Mouse (Mus musculus): ENCODE measurements at regions not wholly inside any gene's neighbourhood (a gene's known extent, or its start where the extent isn't known, plus 50 kb on each side); places are given as distances from the start of the nearest gene placed in this dataset.

DNA sequence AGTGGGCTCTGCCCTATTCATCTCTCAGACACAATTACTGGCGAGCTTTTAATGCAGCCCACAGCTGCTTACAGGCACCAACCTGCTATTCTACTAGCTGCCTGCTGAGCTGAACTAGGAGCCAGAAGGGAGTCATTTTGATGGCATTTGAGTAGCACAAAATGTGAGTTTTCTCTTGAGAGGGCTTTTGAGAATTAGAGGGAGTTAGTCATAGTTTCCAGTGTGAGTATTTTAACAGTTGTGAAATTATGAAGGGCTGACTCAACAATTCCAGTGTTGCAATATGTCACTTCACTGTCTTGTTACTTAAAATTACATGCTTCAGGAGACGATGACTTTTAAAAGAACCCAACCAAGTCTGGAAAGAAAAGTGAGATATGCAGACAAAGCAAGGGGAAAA lies 54.4 kb upstream of the Ly86 start:
- no peak overlapping the region for H3K4me3 ChIP-seq (ENCODE audit: low read depth, low read length)
- H3K4me1 ChIP-seq (ENCODE audit: control insufficient read depth, insufficient read depth, low read length): no peaks in the 10 kb centered on the region
- no peak overlapping the region for H3K27ac ChIP-seq (replicated peaks; ENCODE audit: low read depth, low read length)
- WGBS: 59% methylated on average over 2 of the region's 2 CpGs
- no peaks in the 10 kb centered on the region for H3K36me3 ChIP-seq (ENCODE audit: control insufficient read depth, insufficient read depth, low read length)
- H3K9me3 ChIP-seq (ENCODE audit: control insufficient read depth, low read length): no peaks in the 10 kb centered on the region
- ATAC-seq (ENCODE audit: insufficient number of reproducible peaks, low FRiP score, low TSS enrichment, low read depth) (no peak), DNase-seq (ENCODE audit: low spot score) (no peak)
- H3K4me2 ChIP-seq (ENCODE audit: low read depth, severe bottlenecking): no peak overlapping the region
- no peaks in the 10 kb centered on the region for H3K27me3 ChIP-seq (ENCODE audit: control insufficient read depth, insufficient read depth, low read length)
- H3K9ac ChIP-seq (ENCODE audit: low read length): no peak overlapping the region

DNA sequence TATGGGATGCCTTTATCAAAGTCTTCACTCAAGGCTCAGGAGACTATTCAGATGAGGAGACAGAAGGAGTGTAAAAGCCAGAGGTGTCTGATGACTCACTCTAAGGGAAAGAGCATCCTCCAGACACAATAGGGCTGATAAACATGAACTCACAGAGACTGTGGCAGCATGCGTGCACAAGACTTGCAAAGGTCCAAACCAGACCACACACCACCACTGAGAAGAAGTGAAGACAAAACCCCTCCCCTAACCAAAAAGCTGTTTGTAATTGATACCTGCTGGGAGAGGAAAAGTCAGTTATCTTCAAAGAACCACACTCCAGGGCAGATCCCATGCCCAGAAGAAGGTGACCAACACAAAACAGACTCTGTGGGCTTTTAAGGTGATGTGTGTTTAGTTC lies 56.0 kb upstream of the Ly86 start:
- no peak overlapping the region for H3K4me2 ChIP-seq (ENCODE audit: low read depth, severe bottlenecking)
- H3K4me1 ChIP-seq (ENCODE audit: control insufficient read depth, insufficient read depth, low read length): no peaks in the 10 kb centered on the region
- no peaks in the 10 kb centered on the region for H3K27me3 ChIP-seq (ENCODE audit: control insufficient read depth, insufficient read depth, low read length)
- H3K9ac ChIP-seq (ENCODE audit: low read length): no peak overlapping the region
- ATAC-seq (ENCODE audit: insufficient number of reproducible peaks, low FRiP score, low TSS enrichment, low read depth) (no peak), DNase-seq (ENCODE audit: low spot score) (no peak)
- WGBS: 48% methylated on average over 1 of the region's 1 CpGs
- no peaks in the 10 kb centered on the region for H3K9me3 ChIP-seq (ENCODE audit: control insufficient read depth, low read length)
- no peak overlapping the region for H3K4me3 ChIP-seq (ENCODE audit: low read depth, low read length)
- H3K27ac ChIP-seq (replicated peaks; ENCODE audit: low read depth, low read length): no peak overlapping the region
- no peaks in the 10 kb centered on the region for H3K36me3 ChIP-seq (ENCODE audit: control insufficient read depth, insufficient read depth, low read length)

DNA sequence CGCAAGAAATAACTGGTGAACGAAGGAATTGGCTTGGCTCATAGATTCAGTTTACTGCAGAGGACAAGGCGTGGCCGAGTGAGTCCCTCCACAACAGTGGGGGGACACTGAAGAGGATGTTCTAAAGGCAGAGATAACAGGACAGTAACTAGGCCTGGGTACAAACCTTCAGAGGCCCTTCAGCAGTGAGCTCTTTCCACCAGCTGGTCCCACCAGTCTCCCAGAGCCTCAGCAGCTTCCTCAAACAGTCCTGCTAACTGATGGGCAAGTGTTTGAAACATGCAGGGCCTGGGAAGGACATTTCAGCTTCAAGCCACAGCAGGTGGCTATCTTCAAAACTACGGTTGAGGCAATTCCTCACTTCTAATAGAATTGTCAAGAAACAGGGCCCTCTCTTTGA lies 62.5 kb upstream of the Ly86 start:
- Histone ChIP-seq H3K27me3 (ENCODE audit: control insufficient read depth, insufficient read depth, low read length) (no peaks in the 10 kb centered on the region), H3K27ac (replicated peaks; ENCODE audit: low read depth, low read length) (no peak overlapping the region), H3K9me3 (ENCODE audit: control insufficient read depth, low read length) (no peaks in the 10 kb centered on the region), H3K36me3 (ENCODE audit: control insufficient read depth, insufficient read depth, low read length) (no peaks in the 10 kb centered on the region), H3K9ac (ENCODE audit: low read length) (no peak overlapping the region), H3K4me1 (ENCODE audit: control insufficient read depth, insufficient read depth, low read length) (no peaks in the 10 kb centered on the region), H3K4me3 (ENCODE audit: low read depth, low read length) (no peak overlapping the region), H3K4me2 (ENCODE audit: low read depth, severe bottlenecking) (no peak overlapping the region)
- 79% methylated on average over 5 of the region's 5 CpGs for WGBS
- ATAC-seq (ENCODE audit: insufficient number of reproducible peaks, low FRiP score, low TSS enrichment, low read depth) (no peak), DNase-seq (ENCODE audit: low spot score) (no peak)

DNA sequence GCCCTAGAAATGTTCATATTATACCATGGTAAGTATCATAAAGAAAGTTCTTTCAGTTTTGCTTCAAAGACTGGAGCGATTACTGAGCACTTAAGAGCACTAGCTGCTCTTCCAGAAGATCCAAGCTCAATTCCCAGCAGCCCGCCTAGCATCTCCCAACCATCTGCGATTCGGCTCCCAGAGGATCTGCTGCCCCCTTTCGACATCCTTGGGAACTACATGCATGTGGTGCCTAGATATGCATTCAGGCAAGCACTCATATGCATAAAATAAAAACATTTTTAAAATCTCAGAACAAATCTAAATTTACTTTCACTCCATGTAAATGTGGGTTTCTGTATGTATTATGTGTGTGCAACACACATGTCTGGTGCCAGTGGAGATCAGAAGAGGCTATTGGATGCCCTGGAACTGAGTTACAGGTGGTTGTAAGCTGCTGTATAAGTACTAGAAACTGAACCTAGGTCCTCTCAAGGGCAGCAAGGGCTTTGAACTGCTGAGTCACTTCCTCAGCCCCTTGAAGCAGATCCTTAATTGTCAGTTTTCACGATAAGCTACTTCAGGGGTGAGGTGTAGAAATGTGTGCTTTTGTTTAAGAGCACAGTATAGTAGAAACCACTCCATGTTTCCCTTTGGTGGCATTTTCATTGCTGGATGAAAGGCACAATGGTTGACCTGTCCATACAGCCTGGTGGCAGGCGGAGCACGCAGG lies 65.8 kb upstream of the Ly86 start:
- ATAC-seq (ENCODE audit: insufficient number of reproducible peaks, low FRiP score, low TSS enrichment, low read depth): no peak
- H3K4me1 ChIP-seq (ENCODE audit: control insufficient read depth, insufficient read depth, low read length): no peaks in the 10 kb centered on the region

DNA sequence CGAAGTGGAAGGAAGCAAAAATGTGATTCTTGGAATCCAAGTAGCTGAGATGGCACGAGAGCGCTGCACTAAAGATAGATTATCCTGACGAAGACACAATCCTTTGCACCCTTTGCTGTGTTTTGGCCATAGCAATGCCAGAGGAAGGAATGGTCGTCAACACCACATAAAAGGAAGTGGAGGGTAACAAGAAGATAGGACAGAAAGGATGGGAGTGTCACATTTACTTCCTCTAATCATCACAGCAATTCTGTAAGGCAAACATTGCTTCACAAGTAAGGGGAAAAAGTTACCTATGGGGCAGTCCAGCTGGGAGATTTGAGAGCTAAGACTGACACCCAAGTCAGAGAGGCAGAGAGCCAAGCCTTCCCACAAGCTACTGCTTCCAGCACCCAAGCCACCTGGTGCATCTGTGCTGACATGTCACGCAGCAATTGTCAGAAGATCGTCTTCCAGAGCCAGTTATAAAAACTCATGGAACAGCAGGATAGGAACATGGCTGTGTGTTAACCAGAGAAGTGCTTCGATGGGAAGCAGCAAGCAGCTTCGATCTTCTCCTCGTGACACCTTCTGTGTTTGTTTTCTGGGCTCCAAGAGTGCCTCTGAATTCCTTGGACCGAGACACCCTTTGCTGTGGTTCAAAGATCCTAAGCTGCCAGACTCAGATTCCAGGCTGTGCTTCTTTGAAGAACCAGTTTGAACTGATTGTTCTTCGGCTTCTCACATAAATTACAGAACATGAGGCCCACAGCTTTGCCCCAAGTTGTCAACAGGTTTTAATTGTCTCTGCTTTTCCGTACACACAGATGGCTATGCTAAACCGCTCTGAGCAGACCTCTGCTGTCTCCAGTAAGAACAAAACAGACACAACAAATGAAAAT lies 95.2 kb upstream of the Ly86 start:
- 43% methylated on average over 14 of the region's 14 CpGs for WGBS
- Histone ChIP-seq H3K4me1 (ENCODE audit: control insufficient read depth, insufficient read depth, low read length) (no peaks in the 10 kb centered on the region), H3K27ac (replicated peaks; ENCODE audit: low read depth, low read length) (no peak overlapping the region), H3K4me2 (ENCODE audit: low read depth, severe bottlenecking) (no peak overlapping the region), H3K9me3 (ENCODE audit: control insufficient read depth, low read length) (no peaks in the 10 kb centered on the region), H3K4me3 (ENCODE audit: low read depth, low read length) (no peak overlapping the region), H3K27me3 (ENCODE audit: control insufficient read depth, insufficient read depth, low read length) (no peaks in the 10 kb centered on the region), H3K9ac (ENCODE audit: low read length) (no peak overlapping the region), H3K36me3 (ENCODE audit: control insufficient read depth, insufficient read depth, low read length) (no peaks in the 10 kb centered on the region)
- ATAC-seq (ENCODE audit: insufficient number of reproducible peaks, low FRiP score, low TSS enrichment, low read depth) (no peak), DNase-seq (ENCODE audit: low spot score) (peak; percentile 22)

More for the DNA sequence above, 65.8 kb upstream of the Ly86 start:
- no peaks in the 10 kb centered on the region for H3K27me3 ChIP-seq (ENCODE audit: control insufficient read depth, insufficient read depth, low read length)
- H3K4me2 ChIP-seq (ENCODE audit: low read depth, severe bottlenecking): no peak overlapping the region
- no peak for DNase-seq (ENCODE audit: low spot score)
- WGBS: 86% methylated on average over 8 of the region's 8 CpGs
- no peak overlapping the region for H3K4me3 ChIP-seq (ENCODE audit: low read depth, low read length)
- no peak overlapping the region for H3K9ac ChIP-seq (ENCODE audit: low read length)
- no peaks in the 10 kb centered on the region for H3K36me3 ChIP-seq (ENCODE audit: control insufficient read depth, insufficient read depth, low read length)
- H3K27ac ChIP-seq (replicated peaks; ENCODE audit: low read depth, low read length): no peak overlapping the region
- no peaks in the 10 kb centered on the region for H3K9me3 ChIP-seq (ENCODE audit: control insufficient read depth, low read length)

DNA sequence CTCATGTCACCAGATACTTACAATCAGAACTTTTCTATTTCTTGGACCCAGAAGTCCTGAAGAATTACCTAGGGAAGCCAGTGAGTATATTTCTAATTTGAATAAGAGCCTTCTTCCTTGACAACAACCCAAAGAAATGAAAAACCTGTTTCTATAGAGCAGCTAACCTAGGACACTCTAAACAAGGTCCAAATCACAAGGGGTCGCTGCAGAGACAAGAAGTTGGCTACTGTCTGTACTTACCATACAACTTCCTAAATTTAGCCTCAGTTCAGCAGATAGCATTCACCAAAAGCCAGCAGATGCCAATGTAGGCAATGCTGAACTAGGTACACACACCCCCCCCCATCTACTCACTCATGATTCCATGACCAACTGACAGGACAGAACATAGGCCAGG lies 96.3 kb upstream of the Ly86 start:
- no peak for DNase-seq (ENCODE audit: low spot score)
- no peak for ATAC-seq (ENCODE audit: insufficient number of reproducible peaks, low FRiP score, low TSS enrichment, low read depth)
- H3K9me3 ChIP-seq (ENCODE audit: control insufficient read depth, low read length): no peaks in the 10 kb centered on the region

DNA sequence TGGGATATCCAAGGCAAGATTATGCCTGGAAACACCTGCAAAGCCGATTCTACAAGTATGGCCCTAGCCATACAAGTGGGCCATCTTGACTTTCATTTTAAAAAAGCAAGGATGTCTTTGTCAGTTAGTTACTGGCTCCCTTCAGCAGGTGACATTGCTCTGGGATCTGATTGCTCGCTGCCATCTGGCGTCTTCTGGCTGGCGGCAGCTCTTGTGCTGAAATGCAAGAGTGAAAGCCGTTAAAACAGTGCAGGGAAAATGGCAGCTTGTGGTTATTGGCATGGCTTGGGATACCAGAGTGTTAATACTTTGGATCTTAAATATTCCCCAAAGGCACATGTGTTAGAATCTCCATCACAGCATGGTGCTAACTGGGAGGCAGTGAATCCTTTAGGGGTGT lies 105.0 kb upstream of the Ly86 start:
- Histone ChIP-seq H3K4me3 (ENCODE audit: low read depth, low read length) (no peak overlapping the region), H3K4me2 (ENCODE audit: low read depth, severe bottlenecking) (no peak overlapping the region), H3K36me3 (ENCODE audit: control insufficient read depth, insufficient read depth, low read length) (no peaks in the 10 kb centered on the region), H3K27ac (replicated peaks; ENCODE audit: low read depth, low read length) (no peak overlapping the region), H3K27me3 (ENCODE audit: control insufficient read depth, insufficient read depth, low read length) (no peaks in the 10 kb centered on the region), H3K9me3 (ENCODE audit: control insufficient read depth, low read length) (no peaks in the 10 kb centered on the region), H3K9ac (ENCODE audit: low read length) (no peak overlapping the region), H3K4me1 (ENCODE audit: control insufficient read depth, insufficient read depth, low read length) (no peaks in the 10 kb centered on the region)
- WGBS: 90% methylated on average over 5 of the region's 5 CpGs
- ATAC-seq (ENCODE audit: insufficient number of reproducible peaks, low FRiP score, low TSS enrichment, low read depth): no peak
- DNase-seq (ENCODE audit: low spot score): no peak

More for the DNA sequence above, 96.3 kb upstream of the Ly86 start:
- 84% methylated on average over 1 of the region's 1 CpGs for WGBS
- Histone ChIP-seq H3K4me2 (ENCODE audit: low read depth, severe bottlenecking) (no peak overlapping the region), H3K27me3 (ENCODE audit: control insufficient read depth, insufficient read depth, low read length) (no peaks in the 10 kb centered on the region), H3K36me3 (ENCODE audit: control insufficient read depth, insufficient read depth, low read length) (no peaks in the 10 kb centered on the region), H3K27ac (replicated peaks; ENCODE audit: low read depth, low read length) (no peak overlapping the region), H3K9ac (ENCODE audit: low read length) (no peak overlapping the region), H3K4me1 (ENCODE audit: control insufficient read depth, insufficient read depth, low read length) (no peaks in the 10 kb centered on the region), H3K4me3 (ENCODE audit: low read depth, low read length) (no peak overlapping the region)

DNA sequence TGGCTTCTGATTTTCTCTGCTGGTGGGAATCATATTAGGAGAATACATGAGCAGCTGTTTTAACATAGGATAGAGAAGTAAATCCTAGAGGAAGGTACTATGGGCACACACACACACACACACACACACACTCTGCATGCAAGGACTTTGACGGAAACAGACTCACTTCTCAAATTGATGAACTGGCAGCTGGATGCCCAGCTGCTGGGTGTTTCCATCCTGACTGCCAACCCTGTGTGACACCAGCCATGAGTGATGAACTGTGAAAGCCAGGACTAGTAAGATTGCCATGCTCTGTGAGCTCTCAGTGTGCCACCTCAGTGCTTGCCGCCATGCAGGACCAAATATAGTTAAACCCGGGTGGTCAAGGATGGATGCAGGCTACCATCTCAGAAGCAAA lies 107.7 kb upstream of the Ly86 start:
- Histone ChIP-seq H3K4me2 (ENCODE audit: low read depth, severe bottlenecking) (no peak overlapping the region), H3K36me3 (ENCODE audit: control insufficient read depth, insufficient read depth, low read length) (no peaks in the 10 kb centered on the region), H3K4me3 (ENCODE audit: low read depth, low read length) (no peak overlapping the region), H3K4me1 (ENCODE audit: control insufficient read depth, insufficient read depth, low read length) (no peaks in the 10 kb centered on the region), H3K9me3 (ENCODE audit: control insufficient read depth, low read length) (no peaks in the 10 kb centered on the region), H3K9ac (ENCODE audit: low read length) (no peak overlapping the region), H3K27me3 (ENCODE audit: control insufficient read depth, insufficient read depth, low read length) (no peaks in the 10 kb centered on the region), H3K27ac (replicated peaks; ENCODE audit: low read depth, low read length) (no peak overlapping the region)
- ATAC-seq (ENCODE audit: insufficient number of reproducible peaks, low FRiP score, low TSS enrichment, low read depth): no peak
- DNase-seq (ENCODE audit: low spot score): no peak
- WGBS: 92% methylated on average over 3 of the region's 3 CpGs

Measured in limb, embryonic 11.5 days (tissue).